Mouse (Mus musculus): ENCODE results near the gene Myof.

The Myof gene

DNA sequence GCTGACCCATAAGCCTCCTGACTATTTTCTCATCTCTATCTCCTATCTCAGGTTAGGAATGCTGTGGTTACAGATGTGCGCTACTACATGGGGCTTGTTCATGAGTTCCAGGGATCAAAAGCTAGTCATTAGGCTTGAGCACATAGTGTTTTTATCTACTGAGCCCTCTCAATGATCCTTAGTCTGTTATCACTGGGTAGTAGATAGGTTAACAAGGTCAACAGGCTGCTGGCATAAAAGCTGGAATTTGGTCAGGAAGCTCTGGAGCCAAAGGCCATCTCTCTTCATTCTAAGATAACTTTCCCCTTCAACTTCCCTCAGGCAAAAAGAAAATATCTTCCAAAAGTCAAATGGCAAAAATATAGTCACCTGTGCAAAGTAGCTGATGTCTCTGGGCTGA, 183.1 kb downstream of the Myof start:
- no peak for DNase-seq

DNA sequence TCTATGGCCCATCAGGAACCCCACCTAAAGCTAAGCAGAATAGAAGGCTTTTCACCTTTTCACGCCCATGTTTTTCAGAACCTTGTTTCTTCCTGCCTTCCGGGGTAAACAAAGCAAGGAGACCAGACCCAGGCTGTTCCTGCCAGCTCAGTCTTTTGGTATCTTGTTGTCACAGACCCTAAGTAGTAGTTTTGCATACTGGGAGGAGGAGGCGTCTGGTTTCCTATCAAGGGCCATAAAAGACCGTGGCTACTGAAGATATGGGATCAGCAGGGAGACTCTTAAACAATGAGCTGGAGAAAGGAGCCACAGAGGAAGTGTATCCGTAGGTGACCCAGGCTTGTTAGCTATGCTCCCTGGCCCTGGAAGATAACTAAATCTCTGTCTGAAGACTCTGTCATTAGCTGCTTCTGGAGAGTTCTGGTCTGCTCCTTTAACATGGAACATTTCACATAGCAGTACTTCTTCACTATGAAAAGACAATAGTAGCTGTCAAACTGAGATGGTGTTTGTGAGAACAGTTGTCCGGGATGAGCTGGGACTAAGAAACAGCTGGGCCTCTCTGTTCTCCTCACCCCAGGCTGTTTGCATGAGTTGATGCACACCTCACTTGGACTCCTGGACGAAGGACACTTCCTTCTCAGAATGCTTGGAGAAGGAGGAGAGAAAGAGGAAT, 184.8 kb downstream of the Myof start:
- no peak for DNase-seq

DNA sequence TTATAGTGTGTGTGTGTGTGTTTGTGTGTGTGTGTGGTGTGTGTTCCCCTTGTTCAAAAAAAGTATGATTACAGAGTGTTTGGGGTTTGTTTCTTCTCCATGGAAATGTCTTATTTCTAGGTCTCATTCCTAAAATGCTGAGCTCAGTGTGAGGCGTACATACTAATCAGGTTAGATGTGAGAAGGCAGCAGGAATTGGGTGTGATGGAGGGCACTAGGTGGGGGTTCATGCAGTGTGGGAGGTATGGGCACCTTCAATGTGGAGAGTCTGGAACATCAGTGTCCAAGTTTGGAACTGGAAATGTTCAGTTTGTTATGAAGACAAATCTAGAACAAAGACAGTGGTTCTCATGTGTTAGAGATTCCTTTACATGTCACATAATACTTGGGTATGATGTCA, 191.3 kb downstream of the Myof start:
- DNase-seq, result no peak

DNA sequence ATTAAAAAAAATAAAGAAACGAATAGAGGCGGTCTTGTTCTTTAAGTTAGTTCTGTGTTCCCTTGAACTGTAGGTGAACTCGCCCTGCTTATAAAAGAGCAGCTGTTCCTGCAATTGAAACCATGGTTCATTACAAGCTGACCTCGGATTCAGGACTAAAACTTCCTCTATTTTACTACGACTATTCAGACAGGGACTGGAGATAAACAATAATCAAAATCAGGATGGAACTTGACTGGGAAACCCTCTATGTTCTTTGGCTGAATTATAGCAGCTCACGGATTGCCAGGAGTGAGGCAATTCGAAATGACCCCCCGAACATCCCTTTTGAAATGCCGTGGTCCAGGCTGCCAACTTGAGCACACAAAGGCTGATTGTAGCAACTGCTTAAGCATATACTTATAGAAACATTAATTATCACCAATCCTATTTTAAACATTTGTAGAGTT, 191.8 kb downstream of the Myof start:
- DNase-seq, result no peak
